In genomic region chr9:53825318-53825717, GRCm38 (mm10) we compare ENCODE assay signal across 7 mouse cellular contexts. TPM values are rescaled to one million over a fixed set of nuclear protein-coding genes. Genes with fewer than 3 reads are reported as not detected.
DNase-seq lines count a peak whose midpoint lies in the region; ATAC-seq and TF ChIP-seq lines count a peak whose summit lies in the region.

No protein-coding gene starts in this region.

- ATAC-seq in Patski = no peak

- H3K27me3 ChIP-seq in Patski = peaks cover 9% of the 10 kb centered on the region

- peak; percentile 66 for TF ChIP-seq CTCF in Patski (IDR thresholded peaks at IDR 0.05)

- peak; percentile 13 for DNase-seq in left cerebral cortex, postnatal 4 days
- DNase-seq in left cerebral cortex, adult 8-10 months (ENCODE audit: low spot score in 2 of 2) = no peak
- DNase-seq in Patski (ENCODE audit: low read depth, low spot score) = no peak
- DNase-seq in embryo, embryonic 10 days (ENCODE audit: low spot score) = peak; percentile 82
- DNase-seq in kidney, postnatal 4 days = peak; percentile 32 to 47
- DNase-seq in retina, adult 2 months (ENCODE audit: low read depth, low spot score) = peak; percentile 29
- no peak for DNase-seq in adrenal gland, adult 8-10 months

- CTCF ChIA-PET in Patski (lab: Charles Lee) = interaction anchor here (1.0 to 1.8 kb wide), 9 partner anchors 8 to 162 kb away, joined by 3 to 7 read pairs (median 4); no protein-coding TSS in a partner anchor

- in situ Hi-C loops in Patski (cut with MboI; ENCODE audit: low pct_unique_long_range_greater_than_20kb) = loop anchor here (10.0 kb wide), 1 partner anchor 159 kb away; no protein-coding TSS in a partner anchor

- POLR2A ChIA-PET in Patski (lab: Charles Lee) = interaction anchor here (0.6 kb wide), 1 partner anchor 21 kb away, joined by 3 read pairs; no protein-coding TSS in a partner anchor

- intact Hi-C loops in left cerebral cortex, postnatal 4 days (cut with DNase I) = loop anchor here (10.0 kb wide), 1 partner anchor 121 kb away; the partner anchor contains the start of gene Rab39

RNA-seq across cellular contexts. Expression of gene Sln, which starts 24.6 kb away (rescaled TPM):
- not detected for total RNA-seq in left cerebral cortex, postnatal 4 days (2021)
- total RNA-seq in left cerebral cortex, adult 8-10 months (2022) = under 1 TPM in 3 of 4 experiments, not detected in 1; 0.30 to 0.55 (median 0.37) TPM
- not detected for polyA plus RNA-seq in Patski (2021)
- not detected for total RNA-seq in adrenal gland, adult 8-10 months (2022)

RNA-seq across cellular contexts. Expression of gene Slc35f2, which starts 54.0 kb away (rescaled TPM):
- total RNA-seq in left cerebral cortex, postnatal 4 days (2021) = 10 to 100 TPM; 13.1 to 14.1 TPM
- 1 to 10 TPM; 3.0 to 4.1 (median 3.2) TPM for total RNA-seq in left cerebral cortex, adult 8-10 months (2022)
- 4.5 TPM for polyA plus RNA-seq in Patski (2021)
- total RNA-seq in adrenal gland, adult 8-10 months (2022) = 1 to 10 TPM; 1.2 to 3.3 (median 2.5) TPM

Comparison
In these comparisons a context has a peak if more than half of its experiments do, and no peak if none do; other contexts are left out.
1. DNase-seq: peak in left cerebral cortex, postnatal 4 days (single experiment), embryo, embryonic 10 days (single experiment), kidney, postnatal 4 days (2 of 2) and retina, adult 2 months (single experiment); none in left cerebral cortex, adult 8-10 months (0 of 2), Patski (single experiment) and adrenal gland, adult 8-10 months (single experiment).